In genomic region chr14:66441825-66442224, GRCm38 (mm10) we compare ENCODE assay signal across 10 mouse cellular contexts.
DNase-seq lines count a peak whose midpoint lies in the region; ATAC-seq lines count a peak whose summit lies in the region.
"Had no signal": no experiment of that assay in that cellular context is flagged by ENCODE, and none has a peak within 500 bp of the region (broad histone marks: within the 10 kb centered on the region; RNA-seq: fewer than 3 reads in every experiment).

No protein-coding gene starts in this region.

- no peak overlapping the region for H3K9ac ChIP-seq in hindbrain, embryonic 15.5 days
- no peak overlapping the region for H3K9ac ChIP-seq in hindbrain, embryonic 12.5 days
- no peak overlapping the region for H3K9ac ChIP-seq in neural tube, embryonic 15.5 days (replicated peaks)

- H3K4me2 ChIP-seq in hindbrain, embryonic 15.5 days = no peak overlapping the region
- no peak overlapping the region for H3K4me2 ChIP-seq in hindbrain, embryonic 12.5 days (replicated peaks)
- no peak overlapping the region for H3K4me2 ChIP-seq in neural tube, embryonic 15.5 days

- peak overlapping the region; percentile 38; the same call in 1 of the 2 replicates for H3K27ac ChIP-seq in hindbrain, embryonic 15.5 days (replicated peaks)
- H3K27ac ChIP-seq in hindbrain, embryonic 12.5 days = no peak overlapping the region
- no peak overlapping the region; the same call in 1 of the 2 replicates for H3K27ac ChIP-seq in neural tube, embryonic 15.5 days (replicated peaks)

- H3K4me3 ChIP-seq in hindbrain, embryonic 15.5 days = no peak overlapping the region
- H3K4me3 ChIP-seq in hindbrain, embryonic 12.5 days = no peak overlapping the region
- no peak overlapping the region for H3K4me3 ChIP-seq in neural tube, embryonic 15.5 days (replicated peaks)
- H3K4me3 ChIP-seq: erythroblast, embryonic 14.5 days had no signal

- no peaks in the 10 kb centered on the region for H3K27me3 ChIP-seq in hindbrain, embryonic 15.5 days
- H3K27me3 ChIP-seq in hindbrain, embryonic 12.5 days = no peaks in the 10 kb centered on the region
- no peaks in the 10 kb centered on the region for H3K27me3 ChIP-seq in neural tube, embryonic 15.5 days (replicated peaks)

- H3K4me1 ChIP-seq in hindbrain, embryonic 15.5 days (replicated peaks) = no peaks in the 10 kb centered on the region
- H3K4me1 ChIP-seq in hindbrain, embryonic 12.5 days = no peaks in the 10 kb centered on the region
- 0 out of 2 replicates have a peak, but pooled peaks cover 2% of the 10 kb centered on the region for H3K4me1 ChIP-seq in neural tube, embryonic 15.5 days

- DNase-seq in cerebellum, adult 9-10 months = peak; percentile 4
- DNase-seq in heart, adult 8-10 months (ENCODE audit: low spot score) = peak; percentile 64
- DNase-seq in lung, postnatal 14 days = peak; percentile 44
- DNase-seq in kidney, adult 8-10 months = no peak

- no peaks in the 10 kb centered on the region for H3K36me3 ChIP-seq in hindbrain, embryonic 15.5 days
- no peaks in the 10 kb centered on the region for H3K36me3 ChIP-seq in hindbrain, embryonic 12.5 days
- H3K36me3 ChIP-seq in neural tube, embryonic 15.5 days = no peaks in the 10 kb centered on the region

- ATAC-seq in hindbrain, embryonic 15.5 days (ENCODE audit: low FRiP score, low read depth) = no peak
- ATAC-seq in hindbrain, embryonic 12.5 days (ENCODE audit: low FRiP score) = no peak
- ATAC-seq in monocyte, adult 5-6 weeks (replicated peaks; ENCODE audit: insufficient number of reproducible peaks, low FRiP score, low TSS enrichment, poor library complexity, severe bottlenecking) = no peak
- ATAC-seq in neural tube, embryonic 15.5 days (ENCODE audit: low FRiP score) = no peak
- ATAC-seq: intestine, embryonic 16.5 days had no signal

- 49% methylated on average over 4 of the region's 4 CpGs for WGBS in hindbrain, embryonic 15.5 days
- WGBS in hindbrain, embryonic 12.5 days = 58% methylated on average over 4 of the region's 4 CpGs
- 59% methylated on average over 4 of the region's 4 CpGs for WGBS in neural tube, embryonic 15.5 days

- H3K9me3 ChIP-seq in hindbrain, embryonic 15.5 days = no peaks in the 10 kb centered on the region
- 0 out of 2 replicates have a peak, but pooled peaks cover 3% of the 10 kb centered on the region for H3K9me3 ChIP-seq in hindbrain, embryonic 12.5 days (replicated peaks)
- H3K9me3 ChIP-seq in neural tube, embryonic 15.5 days (replicated peaks) = no peaks in the 10 kb centered on the region

Comparison
In these comparisons a context has a peak if more than half of its experiments do, and no peak if none do; other contexts are left out.
1. DNase-seq: peak in cerebellum, adult 9-10 months (single experiment), heart, adult 8-10 months (single experiment) and lung, postnatal 14 days (single experiment); none in kidney, adult 8-10 months (0 of 2).